Mouse (Mus musculus) retina, postnatal 1 day (tissue): ENCODE measurements around the gene Rabepk.
"Not testable (repeated sequence)": the region's sequence is repeated elsewhere in the genome, so short reads cannot be mapped to it uniquely, and the experiment has no call there.

ENCODE experiments used
- DNase-seq: peaks from one replicate; pipeline ENCODE4 v3.0.0-alpha.2; 2012

The Rabepk gene

DNA sequence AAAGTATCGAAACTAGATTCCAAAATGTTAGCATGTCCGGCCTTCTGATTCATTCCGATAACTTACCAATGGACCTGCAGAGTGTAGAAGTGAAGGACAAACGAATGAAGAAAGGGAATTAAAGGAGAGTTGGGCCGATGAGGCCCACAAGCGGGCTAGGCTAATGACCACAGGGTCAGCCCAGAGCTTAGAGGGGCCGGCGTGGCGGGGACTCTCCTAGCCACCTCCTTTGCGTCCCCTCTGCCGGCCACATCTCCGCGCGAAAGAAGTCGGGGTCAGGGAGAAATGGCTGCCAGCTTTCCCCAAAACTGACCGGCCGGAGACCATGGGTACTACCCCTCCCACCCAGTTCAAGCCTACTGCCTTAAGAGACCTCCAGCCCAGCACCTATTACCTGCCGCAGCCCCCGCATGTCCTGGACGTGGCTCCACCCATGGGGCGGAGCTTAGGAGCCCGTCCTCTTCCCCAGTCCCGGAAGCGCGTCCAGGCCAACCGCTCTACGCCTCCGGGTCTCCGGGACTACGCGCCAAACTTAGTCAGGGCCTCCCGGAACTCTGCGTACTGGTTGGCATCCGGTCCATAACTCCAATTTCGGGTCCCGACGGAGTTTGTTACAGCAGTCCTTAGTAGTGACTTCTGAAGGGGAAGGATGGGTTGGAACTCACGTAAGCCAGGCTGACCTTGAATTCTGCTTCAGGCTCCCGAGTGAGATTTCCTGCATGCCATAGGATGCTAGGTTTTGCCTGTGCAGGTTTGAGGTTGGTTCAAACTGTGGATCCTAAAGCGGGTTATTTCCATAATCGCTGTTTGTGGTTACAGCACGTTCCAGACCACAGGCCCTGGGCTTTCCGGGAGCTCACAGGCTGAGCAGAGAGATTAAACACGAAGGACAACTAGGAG lies at the start of gene Rabepk:
Gene Rabepk (minus strand): TSS at position 556 of the 900 bp plus-strand sequence.
- peak; percentile 87 for DNase-seq

DNA sequence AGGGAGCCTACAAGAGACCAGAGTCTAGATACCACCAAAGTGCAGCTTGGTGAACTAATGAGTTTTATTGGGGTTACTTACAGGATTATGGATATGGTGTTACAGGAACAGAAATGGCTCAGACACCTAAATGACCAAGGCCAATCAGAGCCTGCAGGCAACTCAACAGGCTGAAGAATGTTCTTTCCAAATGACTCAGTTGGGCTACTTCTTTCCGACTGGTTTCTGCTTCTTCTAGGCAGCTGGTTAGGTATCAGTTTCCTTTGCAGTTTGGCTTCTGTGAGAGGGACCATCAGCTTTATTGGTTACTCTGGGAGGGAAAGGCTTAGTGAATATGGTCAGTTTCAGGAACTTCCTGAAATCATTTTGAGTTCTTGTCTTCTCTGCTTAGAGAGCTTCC lies 48.0 kb upstream of the Rabepk start:
- DNase-seq = no peak

DNA sequence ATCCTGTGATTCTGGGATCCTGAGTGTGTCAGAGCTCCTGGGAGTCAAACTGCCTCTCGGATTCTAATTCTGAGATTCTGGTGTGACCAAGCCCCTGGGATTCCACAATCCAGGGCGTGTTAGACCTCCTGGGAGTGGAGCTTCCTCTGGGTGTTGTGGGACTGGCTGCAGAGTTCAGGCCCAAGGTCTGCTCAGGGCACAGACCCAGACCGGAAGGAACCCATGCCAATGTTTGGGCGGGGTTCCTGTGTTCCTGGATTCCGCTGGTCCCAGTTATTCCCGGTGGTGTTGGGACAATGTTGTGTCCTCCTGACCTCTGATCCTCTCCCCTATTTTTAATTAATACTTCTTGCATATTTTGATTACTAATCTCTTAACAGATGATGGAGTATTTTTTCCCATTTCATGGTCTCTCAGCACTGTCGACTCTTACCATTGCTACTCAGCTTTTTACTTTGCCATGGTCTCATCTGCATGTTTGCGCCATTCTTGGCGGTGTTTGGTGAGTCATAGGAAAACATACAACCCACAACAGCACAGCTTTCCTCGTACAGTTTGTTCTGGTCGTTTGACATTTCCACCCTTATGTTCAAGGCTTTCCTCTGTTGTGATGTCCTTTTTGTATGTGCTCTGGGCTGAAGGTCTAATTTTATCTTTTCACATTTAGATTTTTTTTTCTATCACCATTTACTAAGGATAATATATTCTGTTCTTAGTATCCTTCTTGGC lies 43.7 kb upstream of the Rabepk start:
- no peak for DNase-seq

DNA sequence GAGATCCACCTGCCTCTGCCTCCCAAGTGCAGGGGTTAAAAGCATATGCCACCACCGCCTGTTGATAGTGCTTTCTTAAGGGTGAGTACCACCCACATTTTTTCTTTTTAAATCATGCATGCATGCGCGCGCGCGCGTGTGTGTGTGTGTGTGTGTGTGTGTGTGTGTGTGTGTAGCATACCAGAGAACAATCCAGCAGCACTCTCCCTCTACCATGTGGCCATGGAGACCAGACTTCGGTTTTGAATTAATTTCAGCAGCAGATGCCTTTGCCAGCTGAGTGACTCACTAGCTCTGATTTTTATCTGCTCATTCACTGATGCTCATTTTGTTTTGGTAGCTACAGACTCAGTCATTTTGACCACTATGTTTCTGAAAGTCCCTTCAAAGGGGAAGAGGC lies 42.0 kb upstream of the Rabepk start:
- no peak for DNase-seq

DNA sequence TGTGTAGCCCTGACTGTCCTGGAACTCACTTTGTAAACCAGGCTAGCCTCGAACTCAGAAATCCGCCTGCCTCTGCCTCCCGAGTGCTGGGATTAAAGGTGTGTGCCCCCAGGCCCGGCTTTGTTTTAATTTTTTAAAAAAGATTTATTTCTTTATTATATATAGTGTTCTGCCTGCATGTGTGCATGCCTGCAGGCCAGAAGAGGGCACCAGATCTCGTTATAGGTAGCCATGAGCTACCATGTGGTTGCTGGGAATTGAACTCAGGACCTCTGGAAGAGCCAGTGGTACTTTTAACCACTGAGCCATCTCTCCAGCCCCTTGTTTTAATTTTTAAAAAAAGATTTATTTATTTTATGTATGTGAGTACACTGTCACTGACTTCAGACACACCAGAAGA lies 40.4 kb upstream of the Rabepk start:
- DNase-seq = not testable (repeated sequence)

DNA sequence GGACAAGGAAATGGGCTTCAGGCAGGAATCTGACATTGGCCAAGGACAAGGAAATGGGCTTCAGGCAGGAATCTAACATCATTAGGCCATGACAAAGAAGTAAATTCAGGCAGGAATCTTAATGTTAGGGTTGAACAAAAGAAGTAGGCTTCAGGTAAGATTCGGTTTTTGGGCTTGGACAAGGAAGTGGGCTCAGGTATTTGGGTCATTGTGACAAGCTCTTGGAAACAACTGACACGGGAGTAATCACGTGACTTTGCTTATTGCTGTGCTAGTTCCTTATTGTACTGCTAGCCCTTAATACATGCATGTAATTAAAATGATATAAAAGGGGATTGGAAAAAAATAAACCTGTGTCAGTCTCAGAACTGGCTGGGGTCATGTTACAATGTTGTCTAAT lies 36.0 kb upstream of the Rabepk start:
- DNase-seq = no peak

DNA sequence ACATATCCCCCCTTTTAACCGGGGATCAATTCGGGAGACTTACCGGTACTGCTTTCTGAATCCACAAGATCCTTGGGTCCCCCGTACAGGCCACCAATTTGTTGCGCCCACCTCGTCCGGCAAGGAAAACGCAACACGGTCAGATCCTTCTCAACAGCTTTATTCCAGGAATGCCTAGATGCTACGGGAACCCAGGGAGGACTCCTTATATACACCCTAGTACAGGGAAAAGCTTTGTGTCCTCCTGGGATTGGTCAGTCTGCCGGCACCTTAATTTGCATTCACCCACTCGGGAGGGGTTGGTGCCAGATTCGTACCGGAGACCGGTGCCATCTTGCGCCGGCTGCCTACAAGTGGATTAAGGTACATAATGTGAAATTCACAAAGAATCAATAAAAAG lies 33.9 kb upstream of the Rabepk start:
- DNase-seq = no peak

DNA sequence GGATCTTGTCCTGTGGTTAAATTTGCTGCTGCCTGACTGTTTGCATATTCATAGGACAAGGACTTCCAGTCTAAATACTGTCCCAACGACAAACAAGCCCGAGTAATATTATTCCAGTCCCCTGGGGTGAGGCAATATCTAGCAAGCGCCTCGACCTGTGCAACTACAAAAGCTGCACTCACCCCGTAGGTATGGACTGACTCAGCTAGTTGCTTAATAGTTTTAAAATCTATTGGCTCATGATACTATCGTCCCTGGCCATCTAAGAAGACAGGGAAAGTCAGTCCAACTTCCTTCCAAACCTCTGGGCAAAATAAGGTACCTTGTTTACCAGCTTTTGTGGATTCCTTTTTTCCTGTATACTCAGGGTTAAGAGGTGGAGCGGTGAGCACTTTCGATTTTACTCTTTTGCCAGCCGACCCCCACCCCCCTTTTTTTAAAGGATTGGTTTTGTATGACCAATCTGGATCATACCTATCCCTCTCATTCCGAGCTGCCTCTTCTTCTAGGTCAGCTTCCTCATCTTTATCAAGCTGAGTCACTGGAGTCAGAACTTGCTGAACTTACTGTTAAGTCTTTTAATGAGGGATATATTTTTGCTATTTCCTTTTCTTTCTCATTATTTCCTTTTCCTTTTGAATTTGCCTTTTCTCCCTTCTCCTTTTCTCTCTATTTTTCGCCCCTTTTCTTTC lies 33.2 kb upstream of the Rabepk start, which contains the start of gene Gm34653:
Gene Gm34653 (plus strand): TSS at position 242 of the 692 bp plus-strand sequence.
- DNase-seq = not testable (repeated sequence)

DNA sequence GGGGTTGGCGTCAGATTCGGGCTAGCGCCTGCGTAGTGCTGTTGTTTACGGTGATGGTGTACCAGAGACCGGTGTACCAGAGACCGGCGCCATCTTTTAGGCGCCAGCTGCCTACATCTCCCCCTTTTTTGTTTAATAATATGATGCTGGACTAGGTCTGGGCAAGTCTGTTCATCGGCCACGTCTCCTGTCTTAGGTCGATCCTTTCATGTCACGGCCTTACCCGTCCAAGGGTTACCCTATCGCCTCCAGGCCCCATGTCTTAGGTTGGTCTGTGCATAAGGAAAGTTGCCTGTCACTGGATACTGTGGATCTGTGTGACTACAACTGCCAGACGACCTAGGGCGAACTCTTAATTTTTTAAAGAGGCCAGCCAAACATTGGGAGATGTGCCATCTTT lies 30.4 kb upstream of the Rabepk start:
- not testable (repeated sequence) for DNase-seq

DNA sequence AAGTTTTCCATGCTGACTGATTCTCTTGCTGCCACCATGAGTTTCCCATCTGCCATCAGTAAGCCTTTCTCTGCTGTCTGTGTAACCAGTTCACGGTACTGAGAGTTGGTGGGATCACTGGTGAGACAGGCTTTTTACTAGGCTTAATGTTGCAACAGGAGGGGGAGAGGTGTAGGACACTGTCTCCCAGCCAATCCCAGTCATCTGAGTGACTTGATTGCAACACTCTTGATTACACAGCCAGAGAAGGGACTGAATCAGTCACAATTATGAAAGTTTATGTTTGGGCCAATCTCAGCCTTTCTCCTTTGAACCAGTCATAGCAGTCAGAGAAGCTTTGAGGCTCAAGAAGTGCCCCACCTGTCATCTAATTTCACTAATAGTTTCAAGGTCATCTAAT lies 28.3 kb upstream of the Rabepk start:
- no peak for DNase-seq

DNA sequence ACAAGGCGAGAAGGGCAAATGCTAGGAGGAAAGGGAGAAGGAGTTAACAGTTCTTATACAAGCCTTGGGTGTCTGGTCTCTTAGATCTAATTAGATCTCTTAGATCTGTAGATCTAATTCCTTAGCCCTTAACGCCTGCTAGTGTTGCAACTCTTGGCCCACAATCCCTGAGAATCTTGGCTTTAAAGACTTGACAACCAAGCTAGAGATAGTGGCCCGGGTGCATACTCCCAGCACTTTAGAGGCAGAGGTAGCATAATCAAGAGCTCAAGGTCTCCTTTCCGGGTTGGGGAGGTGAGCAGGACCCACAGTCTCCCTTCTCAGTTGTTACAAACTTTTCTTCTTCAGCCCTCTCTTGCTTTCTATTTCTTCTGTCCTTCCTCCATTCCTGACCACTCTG lies 27.9 kb upstream of the Rabepk start:
- DNase-seq = no peak

DNA sequence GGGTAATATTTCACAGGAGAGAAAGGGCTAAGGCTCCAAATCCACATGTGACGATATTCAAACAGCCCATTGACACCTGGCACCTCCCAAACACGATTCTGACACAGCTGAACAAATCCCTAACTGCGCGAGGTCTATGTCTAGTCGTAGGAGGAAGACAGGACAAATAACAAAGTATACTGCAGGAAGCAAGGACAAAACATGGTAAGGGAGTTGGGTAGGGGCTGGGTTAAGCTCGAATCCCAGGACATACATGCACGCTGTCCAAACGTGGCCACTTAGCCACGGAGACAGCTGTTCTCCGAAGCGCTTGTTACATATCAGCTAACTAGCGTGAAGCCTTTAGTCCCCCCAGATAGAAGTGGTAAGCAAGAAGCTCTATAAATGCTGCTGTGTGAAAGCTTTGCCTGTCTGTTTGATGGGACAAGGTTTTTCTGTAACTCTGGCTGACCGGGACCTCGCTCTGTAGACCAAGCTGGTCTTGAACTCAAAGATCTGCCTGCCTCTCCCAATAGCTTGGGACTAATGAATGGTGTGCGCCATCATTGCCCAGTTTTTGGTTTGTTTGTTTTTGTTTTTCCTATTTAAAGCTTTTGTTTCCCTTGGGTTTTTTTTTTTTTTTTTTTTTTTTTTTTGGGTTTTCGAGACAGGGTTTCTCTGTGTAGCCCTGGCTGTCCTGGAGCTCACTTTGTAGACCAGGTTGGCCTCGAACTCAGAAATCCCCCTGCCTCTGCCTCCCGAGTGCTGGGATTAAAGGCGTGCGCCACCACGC lies 26.9 kb upstream of the Rabepk start:
- DNase-seq = no peak

DNA sequence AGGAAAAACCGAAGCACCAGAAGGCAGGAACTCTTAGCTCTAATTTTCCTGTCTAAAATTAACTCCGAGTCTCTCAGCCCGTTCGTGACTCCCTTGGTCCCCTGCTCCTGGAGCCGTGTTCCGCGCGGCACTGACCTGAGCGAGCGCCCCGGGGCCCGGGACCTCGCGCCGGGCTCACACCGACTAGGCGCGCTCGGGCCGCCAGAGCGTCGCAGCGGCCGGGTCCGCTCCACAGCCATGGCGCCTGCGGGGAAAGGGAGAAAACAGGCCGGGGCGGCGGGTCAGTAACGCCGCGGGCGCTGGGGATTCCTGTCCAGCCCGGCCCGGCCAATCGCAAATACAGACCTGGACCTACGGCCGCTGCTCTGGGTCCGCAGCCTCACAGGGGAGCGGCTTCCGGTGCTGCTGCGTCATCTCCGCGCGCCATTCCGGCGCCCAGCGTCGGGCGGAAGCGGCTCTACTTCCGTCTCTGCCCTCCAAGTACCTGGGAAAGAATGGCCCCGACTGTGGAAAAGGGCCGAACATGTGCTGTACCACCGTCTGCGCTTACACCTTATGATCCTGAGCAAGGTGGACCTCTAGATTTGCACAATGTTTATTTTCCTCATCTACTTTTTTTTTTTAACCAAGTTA lies 26.2 kb upstream of the Rabepk start, which contains the start of gene Fbxw2:
Gene Fbxw2 (minus strand): TSS at position 485 of the 633 bp plus-strand sequence.
- peak; percentile 95 for DNase-seq

DNA sequence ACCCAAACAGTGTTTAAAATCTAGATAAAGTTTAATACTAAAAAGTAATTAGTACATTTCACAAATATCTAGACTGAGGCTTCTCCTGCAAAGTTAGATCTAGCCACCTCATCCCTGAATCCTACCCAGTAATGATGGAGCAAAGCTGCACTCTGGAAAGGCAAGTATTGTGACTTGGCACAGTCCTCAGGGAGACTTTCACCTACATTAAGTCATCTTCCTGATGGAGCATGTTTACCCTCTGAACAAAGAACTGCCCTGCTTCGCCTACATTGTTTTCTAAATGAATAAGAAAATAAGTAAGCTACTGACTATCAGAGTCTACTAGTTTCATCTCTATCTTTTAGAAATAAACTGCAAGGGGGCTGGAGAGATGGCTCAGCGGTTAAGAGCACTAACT lies 18.8 kb upstream of the Rabepk start:
- DNase-seq = no peak

DNA sequence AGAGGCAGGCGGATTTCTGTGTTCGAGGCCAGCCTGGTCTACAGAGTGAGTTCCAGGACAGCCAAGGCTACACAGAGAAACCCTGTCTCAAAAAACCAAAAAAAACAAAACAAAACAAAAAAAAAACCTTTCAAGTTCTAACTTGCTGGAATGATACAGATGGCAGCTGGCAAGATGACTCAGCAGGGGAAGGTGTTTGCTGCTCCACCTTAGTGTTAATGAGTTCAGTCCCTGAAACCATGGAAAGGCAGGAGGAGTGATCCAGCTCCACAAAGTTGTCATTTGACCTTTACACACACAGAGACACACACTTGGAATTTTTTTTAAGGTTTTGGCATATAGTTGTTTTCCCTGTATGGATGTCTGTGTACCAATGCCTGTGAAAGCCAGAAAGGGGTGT lies 16.2 kb upstream of the Rabepk start:
- not testable (repeated sequence) for DNase-seq

DNA sequence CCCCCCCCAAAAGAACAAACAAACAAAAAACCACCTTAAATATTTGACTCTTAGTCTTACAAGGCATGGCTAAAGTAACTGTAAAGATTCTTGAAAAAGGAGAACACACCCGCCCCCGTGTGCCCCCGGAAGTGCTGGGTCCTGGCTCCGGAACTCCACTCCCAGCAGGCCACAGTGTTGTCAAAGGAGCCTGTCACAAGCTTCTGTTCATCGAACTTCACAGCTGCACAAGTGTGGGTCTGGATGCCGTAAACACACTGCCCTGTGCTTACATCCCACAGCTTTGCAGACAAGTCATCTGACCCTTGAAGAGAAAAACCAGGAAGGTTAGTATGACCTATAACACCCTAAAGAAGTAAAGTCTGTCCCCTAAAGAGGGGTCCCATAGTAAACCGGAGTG lies 13.0 kb upstream of the Rabepk start:
- no peak for DNase-seq

DNA sequence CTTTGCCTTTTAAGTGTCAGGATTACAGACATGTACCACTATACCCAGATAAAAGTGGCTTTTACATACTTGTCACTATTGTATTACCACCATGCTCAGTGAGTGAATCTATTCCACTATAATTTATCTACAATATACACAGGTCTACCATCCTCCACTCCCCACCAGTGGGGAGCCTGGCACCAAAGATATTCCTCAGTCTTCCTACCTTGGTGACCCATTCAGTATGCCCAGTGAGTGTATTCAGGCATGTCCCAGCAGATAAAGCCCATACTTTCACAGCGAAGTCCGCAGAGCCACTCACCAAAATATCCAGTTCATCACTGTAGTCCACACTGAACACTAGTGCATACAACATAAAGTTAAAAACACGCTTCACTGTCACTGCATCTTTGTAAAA lies 11.1 kb upstream of the Rabepk start:
- no peak for DNase-seq

DNA sequence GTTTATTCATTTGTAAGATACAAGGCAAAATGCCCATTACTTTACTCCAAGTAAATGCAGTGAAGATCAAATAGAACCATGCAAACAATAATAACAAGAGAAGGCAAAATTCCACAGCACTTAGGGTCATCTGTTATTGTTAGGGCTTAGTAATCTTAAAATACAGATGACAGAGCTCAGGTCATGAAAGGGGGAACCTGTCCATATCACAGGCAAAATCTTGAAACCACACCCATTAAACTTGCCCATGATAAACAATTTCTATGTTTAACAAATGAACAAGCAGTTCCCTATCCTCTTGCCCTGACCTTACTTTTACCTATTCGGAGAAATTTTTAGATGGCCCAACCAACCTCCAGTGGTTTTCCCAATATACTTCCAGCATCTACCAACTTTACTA lies 9.9 kb upstream of the Rabepk start:
- DNase-seq = no peak

DNA sequence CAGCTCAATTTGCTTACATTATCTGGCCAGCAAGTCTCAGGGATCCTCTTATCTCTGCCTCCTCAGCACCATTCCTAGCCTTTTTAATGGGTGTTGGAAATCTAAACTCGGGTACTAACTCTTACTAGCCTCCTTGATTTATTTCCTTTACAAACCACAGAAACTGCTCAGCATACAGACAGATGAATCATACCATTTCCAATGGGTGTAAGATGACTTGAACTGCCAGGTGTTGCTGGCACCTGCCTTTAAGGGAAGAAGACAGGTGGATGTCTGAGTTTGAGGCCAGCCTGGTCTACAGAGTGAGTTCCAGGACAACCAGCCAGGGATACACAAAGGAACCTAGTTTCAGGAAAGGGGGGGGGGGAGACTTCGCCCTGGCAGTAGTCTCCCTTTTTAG lies 8.3 kb upstream of the Rabepk start:
- no peak for DNase-seq

DNA sequence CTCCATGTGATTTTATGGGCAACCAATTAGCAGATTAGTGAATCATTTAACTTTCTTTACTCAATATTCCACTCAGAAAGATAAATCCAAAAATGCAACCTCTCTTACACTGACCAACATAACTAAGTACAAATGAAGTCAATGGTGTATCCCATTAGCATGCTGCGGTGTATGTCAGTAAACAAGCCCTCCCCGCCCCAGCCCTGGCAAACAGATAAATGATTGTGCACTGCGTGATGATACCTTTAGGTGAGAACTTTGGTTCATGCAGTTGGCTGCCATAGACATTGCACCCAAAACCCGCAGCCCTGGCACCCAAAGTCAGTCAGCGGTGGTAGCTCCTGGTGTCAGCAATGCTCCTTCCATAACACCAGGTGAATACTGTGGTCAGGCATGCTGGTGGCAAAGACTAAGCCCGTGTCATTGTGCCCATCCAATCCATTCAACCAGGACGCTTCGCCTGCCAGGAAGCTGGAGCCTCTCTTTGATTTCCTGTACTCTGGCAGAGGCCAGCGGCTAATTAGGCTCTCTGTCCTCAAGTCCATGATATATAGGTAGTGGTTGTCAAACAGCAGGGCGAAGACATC lies 5.7 kb upstream of the Rabepk start:
- no peak for DNase-seq

DNA sequence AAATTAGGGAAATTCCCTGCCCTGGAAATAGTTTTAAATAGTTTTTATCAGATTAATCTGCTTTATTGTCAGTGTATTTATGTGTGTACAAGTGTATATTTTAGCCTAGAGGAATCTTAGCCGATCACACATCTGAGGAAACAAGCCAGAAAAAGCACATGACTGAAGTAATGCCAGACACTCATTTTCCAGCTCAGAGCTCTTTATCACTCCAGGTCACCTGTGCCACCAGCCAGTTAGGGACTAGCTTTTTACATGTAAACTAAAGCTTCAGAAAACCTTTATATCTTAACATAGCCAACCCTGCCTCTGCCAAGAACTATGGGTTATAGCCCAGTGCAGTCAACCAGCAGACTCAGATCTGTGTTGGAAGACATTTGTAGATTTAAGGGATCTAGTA lies 5.1 kb upstream of the Rabepk start:
- no peak for DNase-seq

DNA sequence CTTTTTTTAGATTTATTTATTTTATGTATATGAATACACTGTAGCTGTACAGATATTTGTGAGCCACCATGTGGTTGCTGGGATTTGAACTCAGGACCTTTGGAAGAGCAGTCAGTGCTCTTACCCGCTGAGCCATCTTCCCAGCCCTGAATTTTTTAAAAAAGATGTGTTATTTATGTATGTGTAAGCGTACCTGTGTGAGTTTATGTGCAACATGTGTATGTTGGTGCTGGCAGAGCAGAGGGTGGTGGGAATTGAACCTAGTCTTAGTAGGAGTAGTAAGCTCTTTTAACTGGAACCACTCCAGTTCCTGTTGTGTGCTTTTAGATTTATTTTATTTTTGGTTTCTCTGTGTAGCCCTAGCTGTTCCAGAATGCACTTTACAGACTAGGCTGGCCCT lies 4.5 kb upstream of the Rabepk start:
- no peak for DNase-seq
